18 mouse cellular contexts compared by ENCODE assay signal in the genomic region with DNA sequence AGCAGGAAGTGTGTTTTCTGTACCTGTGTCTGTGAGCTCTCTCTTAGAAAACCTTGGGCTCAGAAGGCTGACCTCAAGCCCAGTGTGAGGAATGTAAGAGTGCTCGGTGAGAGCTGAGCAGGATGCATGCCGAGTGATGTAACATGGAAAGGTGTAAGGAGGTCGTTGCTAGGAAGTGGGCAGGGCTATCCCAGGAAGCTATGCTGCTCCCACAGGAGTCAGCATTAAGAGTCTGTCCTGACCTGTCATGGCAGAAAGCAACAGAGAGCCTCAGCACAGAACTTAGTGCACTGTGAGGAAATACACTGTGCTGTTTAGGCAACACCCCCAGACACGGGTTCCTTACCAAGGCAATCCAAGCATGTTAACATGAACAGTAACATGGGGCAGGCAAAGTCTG. TPM values are rescaled to one million over a fixed set of nuclear protein-coding genes. Genes with fewer than 3 reads are reported as not detected.
A peak's percentile ranks its signal among the peaks of the same experiment; 100 is the strongest.
DNase-seq lines count a peak whose midpoint lies in the region; ATAC-seq and TF ChIP-seq lines count a peak whose summit lies in the region.
"Had no signal": no experiment of that assay in that cellular context is flagged by ENCODE, and none has a peak within 500 bp of the region (broad histone marks: within the 10 kb centered on the region; RNA-seq: fewer than 3 reads in every experiment).

No protein-coding gene starts in this region.

- no peak overlapping the region for H3K4me2 ChIP-seq in lung, embryonic 14.5 days
- H3K4me2 ChIP-seq: limb, embryonic 13.5 days; lung, embryonic 15.5 days; midbrain, embryonic 15.5 days; neural tube, embryonic 13.5 days had no signal

- 28% methylated on average over 4 of the region's 4 CpGs for WGBS in heart, embryonic 10.5 days
- WGBS in lung, embryonic 14.5 days = 21% methylated on average over 4 of the region's 4 CpGs
- 50% methylated on average over 4 of the region's 4 CpGs for WGBS in embryonic facial prominence, embryonic 10.5 days

- H3K27me3 ChIP-seq in heart, embryonic 10.5 days (ENCODE audit: insufficient read depth, poor library complexity, severe bottlenecking) = no peaks in the 10 kb centered on the region
- H3K27me3 ChIP-seq in lung, embryonic 14.5 days (ENCODE audit: insufficient read depth, low read length) = no peaks in the 10 kb centered on the region
- no peaks in the 10 kb centered on the region for H3K27me3 ChIP-seq in embryonic facial prominence, embryonic 10.5 days (replicated peaks; ENCODE audit: low read depth, poor library complexity, severe bottlenecking)
- H3K27me3 ChIP-seq: limb, embryonic 13.5 days; lung, embryonic 15.5 days; midbrain, embryonic 15.5 days; neural tube, embryonic 13.5 days had no signal

- H3K4me3 ChIP-seq in heart, embryonic 10.5 days = no peak overlapping the region
- no peak overlapping the region for H3K4me3 ChIP-seq in lung, embryonic 14.5 days (ENCODE audit: low read depth, low read length)
- no peak overlapping the region for H3K4me3 ChIP-seq in embryonic facial prominence, embryonic 10.5 days
- H3K4me3 ChIP-seq: erythroblast, embryonic 14.5 days; hindbrain, embryonic 10.5 days; limb, embryonic 13.5 days; lung, embryonic 15.5 days; midbrain, embryonic 15.5 days; neural tube, embryonic 13.5 days had no signal

- TF ChIP-seq CTCF in lung, embryonic 14.5 days (IDR thresholded peaks at IDR 0.05; ENCODE audit: low read depth) = no peak

- no peaks in the 10 kb centered on the region for H3K36me3 ChIP-seq in heart, embryonic 10.5 days
- no peaks in the 10 kb centered on the region for H3K36me3 ChIP-seq in lung, embryonic 14.5 days (ENCODE audit: insufficient read depth)
- H3K36me3 ChIP-seq in embryonic facial prominence, embryonic 10.5 days (replicated peaks) = no peaks in the 10 kb centered on the region
- H3K36me3 ChIP-seq: hindbrain, embryonic 10.5 days; limb, embryonic 13.5 days; lung, embryonic 15.5 days; midbrain, embryonic 15.5 days; neural tube, embryonic 13.5 days had no signal

- peak overlapping the region; percentile 44; the same call in 1 of the 2 replicates for H3K27ac ChIP-seq in heart, embryonic 10.5 days
- H3K27ac ChIP-seq in lung, embryonic 14.5 days (ENCODE audit: low read depth) = no peak overlapping the region; the same call in 1 of the 2 replicates
- peak overlapping the region; percentile 62 for H3K27ac ChIP-seq in embryonic facial prominence, embryonic 10.5 days (replicated peaks)
- H3K27ac ChIP-seq: hindbrain, embryonic 10.5 days; limb, embryonic 13.5 days; lung, embryonic 15.5 days; midbrain, embryonic 15.5 days; neural tube, embryonic 13.5 days had no signal

- no peak for DNase-seq in heart, embryonic 10.5 days (ENCODE audit: low spot score)
- no peak for DNase-seq in heart, adult 8-10 months (ENCODE audit: low spot score)
- DNase-seq in lung, embryonic 14.5 days = peak; percentile 28
- no peak for DNase-seq in lung, postnatal 14 days
- peak; percentile 23 for DNase-seq in embryonic facial prominence, embryonic 10.5 days (ENCODE audit: low spot score)
- DNase-seq in urinary bladder, postnatal 4 days (ENCODE audit: low spot score in 2 of 2) = no peak
- DNase-seq in cerebellum, postnatal 4 days (ENCODE audit: low spot score in 2 of 2) = no peak
- DNase-seq: cerebellum, adult 9-10 months; kidney, adult 9 months; right cerebral cortex, adult 18-20 months had no signal

- H3K4me1 ChIP-seq in heart, embryonic 10.5 days = peaks cover 7% of the 10 kb centered on the region; the same call in 1 of the 2 replicates
- peaks cover 4% of the 10 kb centered on the region; the same call in 1 of the 2 replicates for H3K4me1 ChIP-seq in lung, embryonic 14.5 days (ENCODE audit: insufficient read depth)
- peaks cover 18% of the 10 kb centered on the region for H3K4me1 ChIP-seq in embryonic facial prominence, embryonic 10.5 days
- H3K4me1 ChIP-seq: midbrain, embryonic 15.5 days had no signal

- H3K9ac ChIP-seq in lung, embryonic 14.5 days = no peak overlapping the region
- H3K9ac ChIP-seq: limb, embryonic 13.5 days; lung, embryonic 15.5 days; midbrain, embryonic 15.5 days; neural tube, embryonic 13.5 days had no signal

- no peaks in the 10 kb centered on the region for H3K9me3 ChIP-seq in heart, embryonic 10.5 days
- H3K9me3 ChIP-seq in lung, embryonic 14.5 days (ENCODE audit: low read depth, low read length) = no peaks in the 10 kb centered on the region
- 0 out of 2 replicates have a peak, but pooled peaks cover 2% of the 10 kb centered on the region for H3K9me3 ChIP-seq in embryonic facial prominence, embryonic 10.5 days
- H3K9me3 ChIP-seq: hindbrain, embryonic 10.5 days; limb, embryonic 13.5 days; lung, embryonic 15.5 days; midbrain, embryonic 15.5 days had no signal

- ATAC-seq in lung, embryonic 14.5 days (ENCODE audit: insufficient read depth) = peak; percentile 81
- ATAC-seq in megakaryocyte progenitor cell, adult 5-6 weeks (replicated peaks; ENCODE audit: poor library complexity) = 0 out of 2 replicates have a peak, but pooled peaks have one; percentile 23
- ATAC-seq: midbrain, embryonic 15.5 days had no signal

RNA-seq across cellular contexts. Expression of gene Arg1, which starts 45.6 kb away (rescaled TPM):
- 1.4 and 12.7 TPM in 2 replicates for polyA plus RNA-seq in heart, embryonic 10.5 days (2016; fragmentation: Nextera tagmentation; extraction: Ambion mirVana)
- not detected for total RNA-seq in heart, adult 8-10 months (2022)
- polyA plus RNA-seq in lung, embryonic 14.5 days (2014; fragmentation: Nextera tagmentation; extraction: Ambion mirVana) = 1.4 and 2.3 TPM in 2 replicates
- 6.9 and 7.4 TPM in 2 replicates for polyA plus RNA-seq in embryonic facial prominence, embryonic 10.5 days (2016; fragmentation: Nextera tagmentation; extraction: Ambion mirVana)
- not detected in 2 replicates for total RNA-seq in megakaryocyte progenitor cell, adult 5-6 weeks (2015)
- total RNA-seq in megakaryocyte progenitor cell, adult 5-6 weeks (2017) = not detected in 2 replicates
- total RNA-seq: MEL had no signal
- polyA plus RNA-seq: erythroblast, embryonic 14.5 days had no signal

Comparison
In these comparisons a context has a peak if more than half of its experiments do, and no peak if none do; other contexts are left out.
1. DNase-seq: peak in lung, embryonic 14.5 days (single experiment) and embryonic facial prominence, embryonic 10.5 days (single experiment); none in heart, embryonic 10.5 days (single experiment), heart, adult 8-10 months (single experiment), lung, postnatal 14 days (single experiment), urinary bladder, postnatal 4 days (0 of 2) and cerebellum, postnatal 4 days (0 of 2).